Mouse (Mus musculus): ENCODE measurements around the gene Reps2. TPM values are rescaled to one million over a fixed set of nuclear protein-coding genes. Genes with fewer than 3 reads are reported as not detected.

Gene Reps2
- polyA plus RNA-seq, 2 experiments = 2.5 to 3.2 TPM

GRCm38 (mm10) chrX:162521831-162522514 lies 121.5 kb downstream of the Reps2 start:
- DNase-seq (ENCODE audit: low spot score) (peak; percentile 74), ATAC-seq (ENCODE audit: low FRiP score, low read depth) (peak; percentile 82)
- no peak overlapping the region for H3K9ac ChIP-seq (ENCODE audit: low read depth, low read length, severe bottlenecking)
- no peak overlapping the region for H3K4me2 ChIP-seq (replicated peaks; ENCODE audit: low read depth, low read length, severe bottlenecking)
- TF ChIP-seq POLR2A (IDR thresholded peaks at IDR 0.05; ENCODE audit: borderline replicate concordance, extremely low read depth, insufficient read depth, insufficient read length) = no peak
- H3K27me3 ChIP-seq (ENCODE audit: control insufficient read depth, insufficient read depth, low read length) = no peaks in the 10 kb centered on the region
- WGBS = 35% methylated on average over 9 of the region's 9 CpGs
- H3K36me3 ChIP-seq (ENCODE audit: control insufficient read depth, insufficient read depth, low read length) = no peaks in the 10 kb centered on the region
- no peaks in the 10 kb centered on the region for H3K9me3 ChIP-seq (ENCODE audit: control insufficient read depth, low read length)
- no peak overlapping the region for H3K27ac ChIP-seq (replicated peaks; ENCODE audit: low read depth, low read length)
- no peak overlapping the region for H3K4me3 ChIP-seq (replicated peaks; ENCODE audit: low read length)
- H3K4me1 ChIP-seq (ENCODE audit: control insufficient read depth, insufficient read depth, low read length) = no peaks in the 10 kb centered on the region

- Histone ChIP-seq H3K36me3 (ENCODE audit: control insufficient read depth, insufficient read depth, low read length) (no peaks in the 10 kb centered on the region), H3K4me2 (replicated peaks; ENCODE audit: low read depth, low read length, severe bottlenecking) (no peak overlapping the region), H3K27ac (replicated peaks; ENCODE audit: low read depth, low read length) (no peak overlapping the region), H3K9ac (ENCODE audit: low read depth, low read length, severe bottlenecking) (no peak overlapping the region), H3K9me3 (ENCODE audit: control insufficient read depth, low read length) (no peaks in the 10 kb centered on the region), H3K4me3 (replicated peaks; ENCODE audit: low read length) (no peak overlapping the region), H3K27me3 (ENCODE audit: control insufficient read depth, insufficient read depth, low read length) (no peaks in the 10 kb centered on the region), H3K4me1 (ENCODE audit: control insufficient read depth, insufficient read depth, low read length) (no peaks in the 10 kb centered on the region)
- 34% methylated on average over 4 of the region's 4 CpGs for WGBS
- TF ChIP-seq POLR2A (IDR thresholded peaks at IDR 0.05; ENCODE audit: borderline replicate concordance, extremely low read depth, insufficient read depth, insufficient read length) = no peak
- DNase-seq (ENCODE audit: low spot score) (peak; percentile 49), ATAC-seq (ENCODE audit: low FRiP score, low read depth) (no peak)
Measured at GRCm38 (mm10) chrX:162521197-162521596, 122.3 kb downstream of the Reps2 start.

DNA sequence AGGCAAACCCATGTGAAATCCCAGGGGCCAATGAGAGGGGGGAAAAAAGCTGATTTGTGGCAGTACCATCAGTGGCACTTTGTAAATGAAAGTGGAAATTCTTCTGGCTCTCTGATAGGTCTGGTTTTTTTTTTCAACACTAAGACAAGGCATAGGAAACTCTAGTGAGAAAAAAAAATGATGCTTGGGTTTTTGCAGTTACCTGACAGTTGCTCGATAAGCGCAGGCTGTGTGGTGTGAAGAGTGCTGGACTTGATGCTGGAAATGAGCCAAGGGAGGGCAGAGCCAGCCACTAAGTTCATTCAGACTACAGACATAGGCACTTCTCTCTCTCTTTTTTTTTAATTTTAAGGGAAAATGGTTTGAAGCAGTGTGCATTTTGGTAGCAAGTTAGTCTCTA lies 123.1 kb downstream of the Reps2 start:
- DNase-seq (ENCODE audit: low spot score) = no peak
- WGBS = 61% methylated on average over 2 of the region's 2 CpGs
- H3K4me3 ChIP-seq (replicated peaks; ENCODE audit: low read length) = no peak overlapping the region
- H3K9me3 ChIP-seq (ENCODE audit: control insufficient read depth, low read length) = no peaks in the 10 kb centered on the region
- no peaks in the 10 kb centered on the region for H3K27me3 ChIP-seq (ENCODE audit: control insufficient read depth, insufficient read depth, low read length)
- H3K27ac ChIP-seq (replicated peaks; ENCODE audit: low read depth, low read length) = no peak overlapping the region
- no peak for TF ChIP-seq POLR2A (IDR thresholded peaks at IDR 0.05; ENCODE audit: borderline replicate concordance, extremely low read depth, insufficient read depth, insufficient read length)
- no peak overlapping the region for H3K4me2 ChIP-seq (replicated peaks; ENCODE audit: low read depth, low read length, severe bottlenecking)
- H3K9ac ChIP-seq (ENCODE audit: low read depth, low read length, severe bottlenecking) = no peak overlapping the region
- H3K4me1 ChIP-seq (ENCODE audit: control insufficient read depth, insufficient read depth, low read length) = no peaks in the 10 kb centered on the region
- H3K36me3 ChIP-seq (ENCODE audit: control insufficient read depth, insufficient read depth, low read length) = no peaks in the 10 kb centered on the region
- no peak for ATAC-seq (ENCODE audit: low FRiP score, low read depth)

- DNase-seq (ENCODE audit: low spot score) (no peak), ATAC-seq (ENCODE audit: low FRiP score, low read depth) (peak; percentile 57; the same call in 1 of the 2 replicates)
- 45% methylated on average over 2 of the region's 2 CpGs for WGBS
- Histone ChIP-seq H3K36me3 (ENCODE audit: control insufficient read depth, insufficient read depth, low read length) (no peaks in the 10 kb centered on the region), H3K9me3 (ENCODE audit: control insufficient read depth, low read length) (no peaks in the 10 kb centered on the region), H3K4me2 (replicated peaks; ENCODE audit: low read depth, low read length, severe bottlenecking) (no peak overlapping the region), H3K4me3 (replicated peaks; ENCODE audit: low read length) (no peak overlapping the region), H3K9ac (ENCODE audit: low read depth, low read length, severe bottlenecking) (no peak overlapping the region), H3K27ac (replicated peaks; ENCODE audit: low read depth, low read length) (no peak overlapping the region), H3K4me1 (ENCODE audit: control insufficient read depth, insufficient read depth, low read length) (no peaks in the 10 kb centered on the region), H3K27me3 (ENCODE audit: control insufficient read depth, insufficient read depth, low read length) (no peaks in the 10 kb centered on the region)
- no peak for TF ChIP-seq POLR2A (IDR thresholded peaks at IDR 0.05; ENCODE audit: borderline replicate concordance, extremely low read depth, insufficient read depth, insufficient read length)
Measured at GRCm38 (mm10) chrX:162510426-162510980, 132.9 kb downstream of the Reps2 start.

GRCm38 (mm10) chrX:162505186-162505585 lies 138.3 kb downstream of the Reps2 start:
- Histone ChIP-seq H3K4me1 (ENCODE audit: control insufficient read depth, insufficient read depth, low read length) (no peaks in the 10 kb centered on the region), H3K4me2 (replicated peaks; ENCODE audit: low read depth, low read length, severe bottlenecking) (no peak overlapping the region), H3K9ac (ENCODE audit: low read depth, low read length, severe bottlenecking) (no peak overlapping the region), H3K36me3 (ENCODE audit: control insufficient read depth, insufficient read depth, low read length) (no peaks in the 10 kb centered on the region), H3K9me3 (ENCODE audit: control insufficient read depth, low read length) (no peaks in the 10 kb centered on the region), H3K27me3 (ENCODE audit: control insufficient read depth, insufficient read depth, low read length) (no peaks in the 10 kb centered on the region), H3K4me3 (replicated peaks; ENCODE audit: low read length) (no peak overlapping the region), H3K27ac (replicated peaks; ENCODE audit: low read depth, low read length) (no peak overlapping the region)
- WGBS = 58% methylated on average over 2 of the region's 2 CpGs
- DNase-seq (ENCODE audit: low spot score) (no peak), ATAC-seq (ENCODE audit: low FRiP score, low read depth) (no peak)
- no peak for TF ChIP-seq POLR2A (IDR thresholded peaks at IDR 0.05; ENCODE audit: borderline replicate concordance, extremely low read depth, insufficient read depth, insufficient read length)

Measured in limb, embryonic 14.5 days (tissue).